Mouse (Mus musculus): Measurements from ENCODE around the gene Ntf5.
A peak's percentile ranks its signal among the peaks of the same experiment; 100 is the strongest.

The Ntf5 gene

GRCm38 (mm10) chr7:45435038-45435437 is 21.5 kb downstream of the Ntf5 start:
- no peak for DNase-seq (ENCODE audit: extremely low spot score, low spot score)

DNA sequence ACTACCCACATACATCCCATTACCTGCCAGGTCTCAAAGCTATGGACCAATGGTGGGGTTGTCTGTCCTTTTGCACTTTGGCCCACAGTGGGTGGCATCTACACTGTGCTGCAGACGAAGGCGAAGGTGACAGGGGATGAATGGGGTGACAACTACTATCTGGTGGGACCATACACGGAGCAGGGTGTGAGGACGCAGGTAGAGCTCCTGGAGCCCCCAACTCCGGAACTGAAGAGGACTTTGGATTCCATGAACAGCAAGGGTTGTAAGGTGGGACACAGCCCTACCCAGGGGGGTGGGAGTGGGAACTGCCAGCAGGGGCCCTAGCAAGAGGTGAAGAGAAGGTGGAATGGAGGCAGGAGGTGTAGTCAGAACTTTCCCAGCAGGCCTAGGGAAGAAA is 22.9 kb downstream of the Ntf5 start:
- DNase-seq (ENCODE audit: extremely low spot score, low spot score), result no peak

GRCm38 (mm10) chr7:45437046-45437445 is 23.6 kb downstream of the Ntf5 start:
- no peak for DNase-seq (ENCODE audit: extremely low spot score, low spot score)

- DNase-seq (ENCODE audit: extremely low spot score, low spot score), result no peak
These were observed 24.2 kb downstream of the Ntf5 start, which contains the start of gene Ruvbl2 for GRCm38 (mm10) chr7:45437521-45438276. Ruvbl2 (minus strand) TSS chr7:45438096.

DNA sequence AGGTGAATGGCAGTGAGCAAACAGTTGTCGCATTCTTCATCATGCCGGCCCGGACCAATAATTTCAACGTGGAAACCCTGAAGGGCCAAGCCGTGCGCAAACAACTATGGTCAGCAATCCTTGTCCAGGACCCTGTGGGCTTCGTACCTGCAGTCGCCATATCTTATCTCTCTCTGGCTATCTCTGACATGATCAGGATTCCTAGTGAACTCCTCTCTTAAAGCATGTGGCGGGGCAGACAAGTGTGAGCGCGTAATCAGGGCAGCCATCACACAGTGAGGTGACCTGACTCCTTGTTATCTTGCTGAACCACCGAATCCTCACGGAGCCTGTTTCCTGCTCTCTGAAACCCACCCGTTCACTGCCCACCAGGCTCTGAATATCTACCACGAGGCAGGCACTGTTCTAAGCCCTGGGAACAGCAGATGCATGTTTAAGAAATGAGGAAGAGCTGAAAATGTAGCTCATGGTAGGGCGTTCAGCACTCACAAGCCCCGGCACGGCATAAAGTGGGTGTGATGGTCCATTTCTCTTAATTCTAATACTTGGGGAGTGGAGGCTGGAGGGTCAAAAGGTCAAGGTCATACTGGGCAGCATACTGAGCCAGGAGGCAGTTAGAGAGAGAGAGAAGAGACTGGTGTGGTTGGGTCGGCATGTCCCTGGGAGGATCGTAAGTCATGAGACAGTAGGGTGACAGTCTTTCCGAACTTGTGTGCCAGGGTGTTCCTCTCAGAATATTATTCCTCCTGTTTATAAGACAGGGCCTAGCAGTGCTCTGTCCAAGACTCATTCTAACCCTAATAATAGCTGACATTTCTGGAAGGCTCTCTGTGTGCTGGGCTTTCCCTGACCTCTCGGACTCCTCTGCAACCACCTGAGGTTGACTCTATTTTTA is 30.3 kb downstream of the Ntf5 start:
- DNase-seq (ENCODE audit: extremely low spot score, low spot score), result no peak

- DNase-seq (ENCODE audit: extremely low spot score, low spot score), result no peak
These were observed 33.1 kb downstream of the Ntf5 start for GRCm38 (mm10) chr7:45446589-45446988.

- DNase-seq (ENCODE audit: extremely low spot score, low spot score), result no peak
These were observed 34.0 kb downstream of the Ntf5 start for GRCm38 (mm10) chr7:45447325-45447990.

GRCm38 (mm10) chr7:45449974-45450373 is 36.5 kb downstream of the Ntf5 start:
- DNase-seq (ENCODE audit: extremely low spot score, low spot score), result no peak

GRCm38 (mm10) chr7:45451344-45451982 is 38.0 kb downstream of the Ntf5 start:
- peak; percentile 83 for DNase-seq (ENCODE audit: extremely low spot score, low spot score)

DNA sequence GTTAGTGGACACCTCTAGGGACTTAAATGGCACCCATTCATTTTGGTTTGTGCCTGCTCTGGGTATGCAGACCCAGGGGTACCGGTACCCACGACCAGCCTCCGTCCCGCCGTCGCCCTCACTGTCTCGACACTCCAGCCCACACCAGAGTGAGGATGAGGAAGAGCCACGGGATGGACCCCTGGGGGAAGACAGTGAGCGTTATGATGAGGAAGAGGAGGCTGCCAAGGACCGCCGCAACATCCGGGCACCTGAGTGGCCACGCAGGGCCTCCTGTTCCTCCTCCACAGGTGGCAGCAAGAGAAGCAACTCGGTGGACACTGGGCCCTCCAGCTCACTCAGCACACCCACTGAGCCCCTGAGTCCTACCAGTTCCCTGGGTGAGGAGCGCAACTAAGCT is 41.5 kb downstream of the Ntf5 start:
- DNase-seq (ENCODE audit: extremely low spot score, low spot score), result no peak

GRCm38 (mm10) chr7:45455932-45456696 is 42.6 kb downstream of the Ntf5 start:
- no peak for DNase-seq (ENCODE audit: extremely low spot score, low spot score)

DNA sequence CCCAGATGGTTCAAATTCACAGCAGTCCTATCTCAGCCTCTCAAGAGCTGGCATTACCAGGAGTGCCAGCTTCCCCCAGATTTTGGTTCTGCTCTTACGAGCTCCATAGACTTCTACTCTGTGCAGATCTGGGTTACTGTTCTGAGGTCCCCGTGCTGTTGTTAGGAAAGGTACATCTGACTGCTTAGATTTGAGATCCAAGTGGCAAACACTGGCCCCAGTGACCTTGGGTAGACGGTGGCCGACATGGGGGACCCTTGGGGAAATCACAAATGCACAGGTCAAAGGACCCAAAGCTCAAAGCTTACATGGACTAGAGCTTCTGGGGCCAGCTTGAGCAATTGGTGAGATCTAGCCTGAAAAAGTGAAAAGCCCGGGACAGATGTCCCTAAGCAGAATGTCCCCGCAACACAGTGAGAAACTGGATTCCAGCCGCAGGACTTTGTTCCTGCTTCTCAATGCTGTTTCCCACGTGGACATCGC is 43.3 kb downstream of the Ntf5 start:
- DNase-seq (ENCODE audit: extremely low spot score, low spot score), result no peak

- peak; percentile 42 for DNase-seq (ENCODE audit: extremely low spot score, low spot score)
These were observed 43.9 kb downstream of the Ntf5 start for GRCm38 (mm10) chr7:45457204-45458060.

DNA sequence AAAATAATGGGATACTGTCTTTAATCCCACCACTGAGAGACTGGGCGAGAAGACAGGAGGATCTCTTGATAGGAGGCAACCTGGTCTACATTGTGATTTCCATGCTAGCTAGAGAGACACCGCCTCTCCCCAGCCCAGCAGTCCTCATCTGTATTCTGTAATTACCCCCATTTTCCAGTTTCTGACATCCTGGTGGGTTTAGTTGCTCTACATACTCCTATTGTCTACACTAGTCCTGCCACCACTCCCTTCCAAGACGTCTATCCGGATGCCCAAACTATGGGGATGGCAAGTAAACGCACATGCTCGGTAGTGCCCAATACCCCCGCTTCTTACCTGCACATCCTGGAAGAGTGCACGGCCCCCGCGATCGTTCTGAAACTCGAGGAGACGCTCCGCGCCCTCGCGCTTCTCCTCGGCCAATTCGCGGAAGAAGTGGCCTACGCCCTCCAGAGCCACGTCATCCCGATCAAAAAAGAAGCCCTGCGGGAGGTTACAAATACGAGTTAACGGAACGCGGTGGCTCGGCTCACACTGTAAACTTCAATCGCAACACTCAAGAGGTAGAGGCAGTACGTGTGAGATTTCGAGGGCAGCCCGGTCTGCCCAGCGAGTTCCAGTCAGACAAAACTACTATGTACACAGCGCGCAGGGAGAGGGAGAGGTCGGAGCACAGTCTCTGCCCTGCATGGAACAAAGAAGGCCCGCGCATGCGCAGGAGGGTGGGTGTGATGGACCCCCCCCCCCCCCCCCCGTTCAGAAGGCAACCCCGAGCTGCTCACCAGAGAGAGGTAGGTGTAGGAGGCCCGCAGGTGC is 45.5 kb downstream of the Ntf5 start:
- DNase-seq (ENCODE audit: extremely low spot score, low spot score), result peak; percentile 89

- DNase-seq (ENCODE audit: extremely low spot score, low spot score), result peak; percentile 97
These were observed 46.2 kb downstream of the Ntf5 start, which contains the start of gene Ftl1 for GRCm38 (mm10) chr7:45459564-45460140. Ftl1 (minus strand) TSS chr7:45459884.

DNA sequence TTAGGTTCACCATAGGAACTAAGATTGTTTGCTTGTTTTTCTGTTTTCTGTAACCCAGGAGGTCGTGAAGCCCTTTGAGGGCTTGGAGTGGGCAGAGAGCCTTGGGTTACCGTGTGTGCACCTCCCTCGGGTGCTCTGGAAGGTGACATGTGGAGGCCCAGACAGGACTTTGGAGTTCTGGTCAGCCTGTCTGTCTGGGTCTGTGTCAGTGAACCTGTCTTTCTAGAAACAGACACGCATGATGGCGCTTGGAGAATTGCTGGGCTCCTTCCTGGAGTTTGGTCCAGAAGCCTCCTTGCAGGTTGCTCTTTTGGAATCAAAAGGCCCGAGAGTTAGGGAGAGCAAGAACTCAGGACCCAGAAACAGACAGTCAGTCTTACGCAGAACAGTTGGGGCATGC is 46.9 kb downstream of the Ntf5 start:
- no peak for DNase-seq (ENCODE audit: extremely low spot score, low spot score)

- DNase-seq (ENCODE audit: extremely low spot score, low spot score), result no peak
These were observed 47.4 kb downstream of the Ntf5 start for GRCm38 (mm10) chr7:45460860-45461314.

DNA sequence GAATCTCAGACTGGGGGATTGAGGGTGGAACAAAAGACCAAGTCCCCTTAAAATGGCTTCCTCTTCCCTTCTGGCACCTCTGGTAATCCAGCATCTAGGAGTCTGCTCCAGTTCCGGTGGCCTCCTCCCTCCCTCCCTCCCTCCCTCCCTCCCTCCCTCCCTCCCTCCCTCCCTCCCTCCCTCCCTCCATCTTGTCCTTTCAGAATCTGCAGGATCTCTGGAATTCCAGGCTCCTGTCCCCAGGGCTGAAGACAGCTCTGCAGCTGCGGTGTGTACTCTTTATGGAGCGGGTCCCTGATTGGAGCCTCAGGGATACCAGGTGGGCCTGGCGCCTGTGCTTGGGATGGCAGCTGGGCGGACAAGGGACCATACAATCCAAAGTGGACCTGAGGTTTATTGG is 47.8 kb downstream of the Ntf5 start:
- DNase-seq (ENCODE audit: extremely low spot score, low spot score), result no peak

Data from neural tube, embryonic 10.5 days (tissue).